Mouse (Mus musculus) left cerebral cortex, adult 8-10 months (tissue): ENCODE measurements around the gene Mup5. TPM values are rescaled to one million over a fixed set of nuclear protein-coding genes. Genes with fewer than 3 reads are reported as not detected.
A peak's percentile ranks its signal among the peaks of the same experiment; 100 is the strongest.
"Not testable (repeated sequence)": the region's sequence is repeated elsewhere in the genome, so short reads cannot be mapped to it uniquely, and the experiment has no call there.

ENCODE experiments used
- DNase-seq, 2 experiments: peaks; one replicate each; pipeline ENCODE4 v3.0.0; 2022; ENCODE audit warnings: low spot score in 2 of 2
- total RNA-seq, 4 experiments: library from RNA; stranded (reverse); gene quantifications; 2 replicates each; pipeline ENCODE4 v1.2.4; 2022

The Mup5 gene
- under 1 TPM; 0.41 to 0.75 (median 0.56) TPM for total RNA-seq

- peak in 1 of 2 experiments; percentile 41 for DNase-seq
Measured at GRCm38 (mm10) chr4:61834952-61835708, at the start of gene Mup5. Gene Mup5 (minus strand): TSS chr4:61835233.

GRCm38 (mm10) chr4:61858160-61858559, 23.1 kb upstream of the Mup5 start:
- DNase-seq, result no peak

GRCm38 (mm10) chr4:61855831-61856698, 21.0 kb upstream of the Mup5 start:
- no peak for DNase-seq

GRCm38 (mm10) chr4:61855344-61855743, 20.3 kb upstream of the Mup5 start:
- no peak for DNase-seq

GRCm38 (mm10) chr4:61844758-61845455, 9.9 kb upstream of the Mup5 start:
- DNase-seq, result no peak

- DNase-seq, result no peak
Measured at GRCm38 (mm10) chr4:61829211-61829610, 5.8 kb downstream of the Mup5 start.

- no peak for DNase-seq
Measured at GRCm38 (mm10) chr4:61823185-61823584, 11.8 kb downstream of the Mup5 start.

- not testable (repeated sequence) for DNase-seq
Measured at GRCm38 (mm10) chr4:61822541-61822940, 12.5 kb downstream of the Mup5 start.

GRCm38 (mm10) chr4:61815602-61816001, 19.4 kb downstream of the Mup5 start:
- DNase-seq, result no peak

GRCm38 (mm10) chr4:61813435-61813834, 21.6 kb downstream of the Mup5 start:
- no peak for DNase-seq

GRCm38 (mm10) chr4:61811193-61811592, 23.8 kb downstream of the Mup5 start:
- peak in 1 of 2 experiments; percentile 26 for DNase-seq

- DNase-seq, result not testable (repeated sequence)
Measured at GRCm38 (mm10) chr4:61808926-61809325, 26.1 kb downstream of the Mup5 start.

GRCm38 (mm10) chr4:61789699-61790098, 45.3 kb downstream of the Mup5 start:
- DNase-seq, result not testable (repeated sequence)

GRCm38 (mm10) chr4:61784231-61784630, 50.8 kb downstream of the Mup5 start:
- not testable (repeated sequence) for DNase-seq

- not testable (repeated sequence) for DNase-seq
Measured at GRCm38 (mm10) chr4:61782169-61782568, 52.9 kb downstream of the Mup5 start, which contains the start of gene Mup19. Gene Mup19 (minus strand): TSS chr4:61782269.

Other genes with a start within 250 kb of the Mup5 start
- gene Mup17, start 239.4 kb downstream of the Mup5 start, total RNA-seq, result not detected
- not detected for gene Mup18, start 161.1 kb downstream of the Mup5 start, total RNA-seq
- gene Mup19, start 53.0 kb downstream of the Mup5 start, total RNA-seq, result under 1 TPM in 1 of 4 experiments, not detected in 3; 0.87 TPM
- not detected for gene Mup20, start 218.9 kb upstream of the Mup5 start, total RNA-seq